Mouse (Mus musculus) myocyte (in vitro differentiated cells): ENCODE results near the gene Hoxd1.

Experiments
- MAX ChIP-seq: IDR thresholded peaks from one replicate; pipeline ENCODE4 v1.6.1; 2011; ENCODE audit warnings: low read depth, mild to moderate bottlenecking, control low read depth
- MYOG ChIP-seq, 3 experiments: IDR thresholded peaks; one replicate each; pipeline ENCODE4 v1.6.1; 2011; ENCODE audit warnings: control low read depth in 2 of 3, low read depth in 2 of 3, mild to moderate bottlenecking in 2 of 3; ENCODE audit not compliant: insufficient read length in 2 of 3, control insufficient read depth in 1 of 3, insufficient read depth in 1 of 3
- POLR2A ChIP-seq: IDR thresholded peaks from one replicate; pipeline ENCODE4 v1.6.1; 2011; ENCODE audit warnings: low read depth, mild to moderate bottlenecking, control low read depth, moderate library complexity; ENCODE audit not compliant: insufficient read length
- POLR2AphosphoS2 ChIP-seq: IDR thresholded peaks from one replicate; pipeline ENCODE4 v1.6.1; 2011; ENCODE audit warnings: low read depth, control low read depth; ENCODE audit not compliant: insufficient read length
- TCF12 ChIP-seq: IDR thresholded peaks from one replicate; pipeline ENCODE4 v1.6.1; 2011; ENCODE audit warnings: mild to moderate bottlenecking, control low read depth; ENCODE audit not compliant: poor library complexity, insufficient read depth, severe bottlenecking
- USF1 ChIP-seq: IDR thresholded peaks from one replicate; pipeline ENCODE4 v1.6.1; 2011; ENCODE audit warnings: low read depth, mild to moderate bottlenecking, control low read depth, moderate library complexity

DNA sequence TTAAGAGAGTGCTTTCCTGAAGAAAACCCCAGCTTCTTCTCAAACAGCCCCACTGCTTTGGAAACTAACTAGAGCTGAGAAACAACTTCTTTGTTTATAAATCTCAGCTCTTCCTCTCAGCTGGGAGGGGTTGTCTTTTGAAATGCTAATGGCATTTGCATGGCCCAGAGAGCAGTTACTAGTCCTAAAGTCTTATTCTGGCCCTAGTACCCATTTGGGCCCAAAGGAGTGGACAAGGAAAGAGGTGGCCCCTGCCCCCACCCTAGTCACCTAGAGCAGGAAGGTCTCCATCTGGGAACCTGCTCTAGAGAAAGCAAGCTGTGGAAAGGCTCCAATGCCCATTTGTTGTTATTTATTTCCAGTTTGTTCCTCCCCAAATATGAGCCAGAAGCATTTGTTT lies 31.7 kb upstream of the Hoxd1 start:
- TF ChIP-seq POLR2A: no peak
- TF ChIP-seq USF1: no peak
- no peak for TF ChIP-seq TCF12
- TF ChIP-seq MAX: no peak
- TF ChIP-seq MYOG (IDR thresholded peaks at IDR 0.05; ENCODE audit: control insufficient read depth in 1 of 3, insufficient read depth in 1 of 3, insufficient read length in 2 of 3, low read depth in 2 of 3): no peak
- no peak for TF ChIP-seq POLR2AphosphoS2
